In genomic region chr5:139129572-139130151, GRCm38 (mm10) we compare ENCODE assay signal across 8 mouse cellular contexts. TPM values are rescaled to one million over a fixed set of nuclear protein-coding genes. Genes with fewer than 3 reads are reported as not detected.
DNase-seq lines count a peak whose midpoint lies in the region; ATAC-seq and TF ChIP-seq lines count a peak whose summit lies in the region.

No protein-coding gene starts in this region.

- H3K4me3 ChIP-seq in gastrocnemius, adult 2 months = peak overlapping the region; percentile 67
- peak overlapping the region; percentile 59 to 73 for H3K4me3 ChIP-seq in ES-E14 (ENCODE audit: insufficient read depth in 1 of 2, low read depth in 1 of 2, low read length in 2 of 2, poor library complexity in 1 of 2, severe bottlenecking in 1 of 2)
- peak overlapping the region; percentile 62 for H3K4me3 ChIP-seq in hindbrain, embryonic 14.5 days (replicated peaks; ENCODE audit: low read length)
- H3K4me3 ChIP-seq in limb, embryonic 14.5 days (replicated peaks; ENCODE audit: low read length) = peak overlapping the region; percentile 55

- 3% methylated on average over 44 of the region's 55 CpGs for WGBS in hindbrain, embryonic 14.5 days
- 4% methylated on average over 29 of the region's 55 CpGs for WGBS in limb, embryonic 14.5 days

- peak; percentile 84 for ATAC-seq in hindbrain, embryonic 14.5 days (ENCODE audit: low FRiP score)
- peak; percentile 55 for ATAC-seq in limb, embryonic 14.5 days (ENCODE audit: low FRiP score, low read depth)

- peak overlapping the region; percentile 78 for H3K4me2 ChIP-seq in hindbrain, embryonic 14.5 days (replicated peaks)
- H3K4me2 ChIP-seq in limb, embryonic 14.5 days (replicated peaks; ENCODE audit: low read depth, low read length, severe bottlenecking) = peak overlapping the region; percentile 63

- no peaks in the 10 kb centered on the region for H3K36me3 ChIP-seq in ES-E14 (ENCODE audit: control insufficient read depth, insufficient read depth, low read length, poor library complexity, severe bottlenecking)
- H3K36me3 ChIP-seq in hindbrain, embryonic 14.5 days (replicated peaks; ENCODE audit: control insufficient read depth, insufficient read depth) = peaks cover 18% of the 10 kb centered on the region
- no peaks in the 10 kb centered on the region for H3K36me3 ChIP-seq in limb, embryonic 14.5 days (ENCODE audit: control insufficient read depth, insufficient read depth, low read length)

- no peak for TF ChIP-seq CTCF in gastrocnemius, adult 2 months (IDR thresholded peaks at IDR 0.05)

- DNase-seq in gastrocnemius, adult 2 months = peak; percentile 38
- no peak for DNase-seq in gastrocnemius, postnatal 25 days
- no peak for DNase-seq in ES-E14 (ENCODE audit: low read depth, low spot score)
- peak; percentile 60 for DNase-seq in embryo, embryonic 11 days
- peak; percentile 58 for DNase-seq in hindbrain, embryonic 14.5 days (ENCODE audit: low spot score)
- DNase-seq in limb, embryonic 14.5 days (ENCODE audit: low spot score) = no peak
- DNase-seq in retina, embryonic 14.5 days (ENCODE audit: low spot score) = peak; percentile 61
- no peak for DNase-seq in thymus, postnatal 0 days (ENCODE audit: low spot score)

- H3K27ac ChIP-seq in gastrocnemius, adult 2 months = peak overlapping the region; percentile 28; the same call in 1 of the 2 replicates
- no peak overlapping the region for H3K27ac ChIP-seq in ES-E14 (ENCODE audit: insufficient read depth, low read depth, low read length, poor library complexity, severe bottlenecking)
- H3K27ac ChIP-seq in hindbrain, embryonic 14.5 days = peak overlapping the region; percentile 85
- H3K27ac ChIP-seq in limb, embryonic 14.5 days (replicated peaks; ENCODE audit: low read depth, low read length) = no peak overlapping the region

- intact Hi-C loops in gastrocnemius, adult 2 months (cut with DNase I) = no loop called here

- TF ChIP-seq POLR2A in limb, embryonic 14.5 days (IDR thresholded peaks at IDR 0.05; ENCODE audit: borderline replicate concordance, extremely low read depth, insufficient read depth, insufficient read length) = no peak

- H3K27me3 ChIP-seq in hindbrain, embryonic 14.5 days (ENCODE audit: control insufficient read depth, insufficient read depth, low read length) = no peaks in the 10 kb centered on the region
- H3K27me3 ChIP-seq in limb, embryonic 14.5 days (ENCODE audit: control insufficient read depth, insufficient read depth, low read length) = peaks cover 8% of the 10 kb centered on the region; the same call in 1 of the 2 replicates

- peak overlapping the region; percentile 62 for H3K9ac ChIP-seq in ES-E14 (ENCODE audit: insufficient read depth, low read depth, low read length, poor library complexity, severe bottlenecking)
- peak overlapping the region; percentile 84 for H3K9ac ChIP-seq in hindbrain, embryonic 14.5 days
- H3K9ac ChIP-seq in limb, embryonic 14.5 days (ENCODE audit: low read depth, low read length, severe bottlenecking) = peak overlapping the region; percentile 64

- H3K4me1 ChIP-seq in ES-E14 (ENCODE audit: control insufficient read depth in 2 of 2, insufficient read depth in 2 of 2, low read length in 2 of 2, poor library complexity in 1 of 2) = peaks cover 0 to 10% of the 10 kb centered on the region in 2 experiments; a peak in 2 of 4 replicates
- H3K4me1 ChIP-seq in hindbrain, embryonic 14.5 days (replicated peaks; ENCODE audit: control insufficient read depth, insufficient read depth, low read length) = peaks cover 15% of the 10 kb centered on the region; the same call in 1 of the 2 replicates
- H3K4me1 ChIP-seq in limb, embryonic 14.5 days (ENCODE audit: control insufficient read depth, insufficient read depth, low read length) = peaks cover 4% of the 10 kb centered on the region

- in situ Hi-C loops in ES-E14 (cut with MboI; ENCODE audit: low sequenced_read_pairs in 2 of 2, unreplicated experiment in 2 of 2) = no loop called here

- H3K9me3 ChIP-seq in ES-E14 (ENCODE audit: control insufficient read depth, insufficient read depth, low read depth, low read length) = no peaks in the 10 kb centered on the region
- H3K9me3 ChIP-seq in hindbrain, embryonic 14.5 days (ENCODE audit: control insufficient read depth, low read length) = no peaks in the 10 kb centered on the region
- H3K9me3 ChIP-seq in limb, embryonic 14.5 days (ENCODE audit: control insufficient read depth, low read length) = no peaks in the 10 kb centered on the region

TF ChIP-seq in ES-E14, 5 proteins besides CTCF, POLR2A, EP300 and RAD21:
- no peak for TF ChIP-seq MAFK (IDR thresholded peaks at IDR 0.05; ENCODE audit: insufficient read depth, low read depth, low read length)
TF ChIP-seq in ES-E14: peak in this region for 0.

RNA-seq across cellular contexts. Expression of gene Prkar1b, which starts 20.1 kb away (rescaled TPM):
- total RNA-seq in gastrocnemius, adult 2 months (2021) = 1 to 10 TPM in 1 of 2 experiments, under 1 TPM in 1; 0.59 to 1.4 TPM
- total RNA-seq in gastrocnemius, postnatal 25 days (2021) = 1 to 10 TPM in 1 of 2 experiments, under 1 TPM in 1; 0.91 to 1.3 TPM
- total RNA-seq in ES-E14 (2012; rRNA removed) = 0.74 and 3.8 TPM in 2 replicates
- polyA plus RNA-seq in hindbrain, embryonic 14.5 days (2014; fragmentation: Nextera tagmentation; extraction: Ambion mirVana) = 215 and 239 TPM in 2 replicates
- polyA plus RNA-seq in limb, embryonic 14.5 days (2012; rRNA removed) = 17.4 and 19.2 TPM in 2 replicates
- polyA plus RNA-seq in limb, embryonic 14.5 days (2014; fragmentation: Nextera tagmentation; extraction: Ambion mirVana) = 15.8 and 17.0 TPM in 2 replicates
- 2.4 and 3.5 TPM in 2 replicates for polyA plus RNA-seq in thymus, postnatal 0 days (2015; fragmentation: Nextera tagmentation; extraction: Ambion mirVana)

RNA-seq across cellular contexts. Expression of gene Dnaaf5, which starts 20.4 kb away (rescaled TPM):
- total RNA-seq in gastrocnemius, adult 2 months (2021) = 10 to 100 TPM; 14.1 to 16.7 TPM
- total RNA-seq in gastrocnemius, postnatal 25 days (2021) = 10 to 100 TPM; 11.9 to 12.1 TPM
- 22.5 and 22.8 TPM in 2 replicates for total RNA-seq in ES-E14 (2012; rRNA removed)
- 3.6 and 4.5 TPM in 2 replicates for polyA plus RNA-seq in hindbrain, embryonic 14.5 days (2014; fragmentation: Nextera tagmentation; extraction: Ambion mirVana)
- 15.1 and 20.1 TPM in 2 replicates for polyA plus RNA-seq in limb, embryonic 14.5 days (2012; rRNA removed)
- polyA plus RNA-seq in limb, embryonic 14.5 days (2014; fragmentation: Nextera tagmentation; extraction: Ambion mirVana) = 5.3 and 6.7 TPM in 2 replicates
- 3.4 and 4.1 TPM in 2 replicates for polyA plus RNA-seq in thymus, postnatal 0 days (2015; fragmentation: Nextera tagmentation; extraction: Ambion mirVana)

Comparison
In these comparisons a context has a peak if more than half of its experiments do, and no peak if none do; other contexts are left out.
1. DNase-seq: peak in gastrocnemius, adult 2 months (single experiment), embryo, embryonic 11 days (single experiment), hindbrain, embryonic 14.5 days (single experiment) and retina, embryonic 14.5 days (single experiment); none in gastrocnemius, postnatal 25 days (single experiment), ES-E14 (single experiment), limb, embryonic 14.5 days (single experiment) and thymus, postnatal 0 days (single experiment).
2. H3K27ac ChIP-seq: peak in gastrocnemius, adult 2 months (single experiment) and hindbrain, embryonic 14.5 days (single experiment); none in ES-E14 (single experiment) and limb, embryonic 14.5 days (single experiment).
3. Peak in every context shown above with its lines, with median percentiles within 50 percentile points of each other: H3K4me3 ChIP-seq and H3K9ac ChIP-seq.